Mouse (Mus musculus): ENCODE data around the gene Gucy1b1. TPM values are rescaled to one million over a fixed set of nuclear protein-coding genes. Genes with fewer than 3 reads are reported as not detected.

The Gucy1b1 gene
- polyA plus RNA-seq (2014; fragmentation: Illumina TruSeq; extraction: RNeasy Lipid Tissue Mini Kit (QIAGEN cat#74804)), result 36.9 TPM

GRCm38 (mm10) chr3:82074201-82074851, at the start of gene Gucy1b1:
Gene Gucy1b1 (minus strand): TSS chr3:82074689.

Other genes with a start within 250 kb of the Gucy1b1 start
- 105 TPM for gene Ctso, start 142.1 kb downstream of the Gucy1b1 start, polyA plus RNA-seq (2014; fragmentation: Illumina TruSeq; extraction: RNeasy Lipid Tissue Mini Kit (QIAGEN cat#74804))
- 0.20 TPM for gene Tdo2, start 98.5 kb downstream of the Gucy1b1 start, polyA plus RNA-seq (2014; fragmentation: Illumina TruSeq; extraction: RNeasy Lipid Tissue Mini Kit (QIAGEN cat#74804))
- not detected for gene Asic5, start 92.4 kb downstream of the Gucy1b1 start, polyA plus RNA-seq (2014; fragmentation: Illumina TruSeq; extraction: RNeasy Lipid Tissue Mini Kit (QIAGEN cat#74804))
- 146 TPM for gene Gucy1a1, start 71.1 kb upstream of the Gucy1b1 start, polyA plus RNA-seq (2014; fragmentation: Illumina TruSeq; extraction: RNeasy Lipid Tissue Mini Kit (QIAGEN cat#74804))

Measured in ovary, adult 10 weeks (tissue).